Mouse (Mus musculus) heart, adult 9 months (tissue): ENCODE measurements at regions not wholly inside any gene's neighbourhood (a gene's known extent, or its start where the extent isn't known, plus 50 kb on each side); places are given as distances from the start of the nearest gene placed in this dataset.
A peak's percentile ranks its signal among the peaks of the same experiment; 100 is the strongest.

Source experiments
- DNase-seq, 2 experiments: peaks; one replicate each; pipeline ENCODE4 v3.0.0; 2022; ENCODE audit warnings: low spot score in 2 of 2

GRCm38 (mm10) chr13:35469361-35470198 is 190.1 kb upstream of the Cdyl start:
- no peak for DNase-seq

- no peak for DNase-seq
Measured at GRCm38 (mm10) chr13:35478226-35478625, 181.4 kb upstream of the Cdyl start.

GRCm38 (mm10) chr13:35482340-35482739 is 177.3 kb upstream of the Cdyl start:
- DNase-seq, result no peak

- no peak for DNase-seq
Measured at GRCm38 (mm10) chr13:35486125-35486524, 173.5 kb upstream of the Cdyl start.

GRCm38 (mm10) chr13:35499776-35500175 is 159.9 kb upstream of the Cdyl start:
- no peak for DNase-seq

- DNase-seq, result no peak
Measured at GRCm38 (mm10) chr13:35500891-35501290, 158.7 kb upstream of the Cdyl start.

- no peak for DNase-seq
Measured at GRCm38 (mm10) chr13:35501351-35502146, 158.1 kb upstream of the Cdyl start.

GRCm38 (mm10) chr13:35502147-35502522 is 157.5 kb upstream of the Cdyl start:
- DNase-seq, result peak in 1 of 2 experiments; percentile 20

GRCm38 (mm10) chr13:35503362-35503821 is 156.2 kb upstream of the Cdyl start:
- DNase-seq, result peak; percentile 63 to 75

- peak; percentile 32 to 54 for DNase-seq
Measured at GRCm38 (mm10) chr13:35507195-35507594, 152.4 kb upstream of the Cdyl start.

GRCm38 (mm10) chr13:35512029-35512507 is 147.6 kb upstream of the Cdyl start:
- DNase-seq, result no peak

- DNase-seq, result no peak
Measured at GRCm38 (mm10) chr13:35513120-35513519, 146.5 kb upstream of the Cdyl start.

GRCm38 (mm10) chr13:35515291-35515690 is 144.3 kb upstream of the Cdyl start:
- no peak for DNase-seq

GRCm38 (mm10) chr13:35517692-35518091 is 141.9 kb upstream of the Cdyl start:
- DNase-seq, result no peak

- no peak for DNase-seq
Measured at GRCm38 (mm10) chr13:35522272-35522671, 137.4 kb upstream of the Cdyl start.

GRCm38 (mm10) chr13:35529577-35529976 is 130.1 kb upstream of the Cdyl start:
- no peak for DNase-seq

GRCm38 (mm10) chr13:35537106-35537505 is 122.5 kb upstream of the Cdyl start:
- no peak for DNase-seq

GRCm38 (mm10) chr13:35537936-35538335 is 121.7 kb upstream of the Cdyl start:
- DNase-seq, result peak; percentile 5 to 54

- no peak for DNase-seq
Measured at GRCm38 (mm10) chr13:35540433-35540832, 119.2 kb upstream of the Cdyl start.

GRCm38 (mm10) chr13:35541053-35541452 is 118.6 kb upstream of the Cdyl start:
- no peak for DNase-seq

GRCm38 (mm10) chr13:35564006-35564405 is 95.6 kb upstream of the Cdyl start:
- DNase-seq, result no peak

- no peak for DNase-seq
Measured at GRCm38 (mm10) chr13:35581616-35582015, 78.0 kb upstream of the Cdyl start.

- no peak for DNase-seq
Measured at GRCm38 (mm10) chr13:35598003-35598402, 61.6 kb upstream of the Cdyl start.
